In the genomic region with DNA sequence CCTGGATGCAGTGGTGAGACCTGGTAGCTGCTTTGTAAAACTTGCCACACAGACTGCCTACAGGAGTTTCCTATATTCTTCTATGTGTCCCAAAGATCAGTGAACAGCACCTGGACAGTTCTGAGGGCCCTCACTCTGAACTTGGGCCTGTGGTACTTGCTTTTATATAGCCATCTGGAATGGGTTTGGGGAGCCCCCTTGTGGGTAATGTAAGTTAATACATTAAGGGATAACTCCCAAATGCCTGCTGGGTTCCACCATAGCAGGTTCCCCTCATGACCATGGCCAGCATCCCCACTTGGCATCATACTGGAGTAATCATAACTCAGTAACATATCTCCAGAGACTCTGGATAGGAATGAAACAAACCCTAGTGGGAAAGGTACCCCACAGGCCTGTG, we compare ENCODE assay signal across 9 mouse cellular contexts. TPM values are rescaled to one million over a fixed set of nuclear protein-coding genes. Genes with fewer than 3 reads are reported as not detected.
DNase-seq lines count a peak whose midpoint lies in the region; ATAC-seq and TF ChIP-seq lines count a peak whose summit lies in the region.
"Had no signal": no experiment of that assay in that cellular context is flagged by ENCODE, and none has a peak within 500 bp of the region (broad histone marks: within the 10 kb centered on the region; RNA-seq: fewer than 3 reads in every experiment).

No protein-coding gene starts in this region.

- no peak overlapping the region for H3K4me3 ChIP-seq in limb, embryonic 11.5 days (ENCODE audit: low read depth, low read length)
- H3K4me3 ChIP-seq in limb, embryonic 10.5 days: no peak overlapping the region
- H3K4me3 ChIP-seq in small intestine, adult 2 months (ENCODE audit: low read depth, low read length): no peak overlapping the region
- H3K4me3 ChIP-seq: midbrain, embryonic 12.5 days had no signal

- H3K27me3 ChIP-seq in limb, embryonic 11.5 days (ENCODE audit: control insufficient read depth, insufficient read depth, low read length): no peaks in the 10 kb centered on the region
- no peaks in the 10 kb centered on the region for H3K27me3 ChIP-seq in limb, embryonic 10.5 days (ENCODE audit: low read depth, poor library complexity, severe bottlenecking)
- H3K27me3 ChIP-seq in small intestine, adult 2 months (ENCODE audit: control insufficient read depth, insufficient read depth, low read length): no peaks in the 10 kb centered on the region
- H3K27me3 ChIP-seq: midbrain, embryonic 12.5 days had no signal

- no peak overlapping the region for H3K4me2 ChIP-seq in limb, embryonic 11.5 days (ENCODE audit: low read depth, severe bottlenecking)
- H3K4me2 ChIP-seq: midbrain, embryonic 12.5 days had no signal

- TF ChIP-seq POLR2A in small intestine, adult 2 months (IDR thresholded peaks at IDR 0.05; ENCODE audit: low read depth, low read length): no peak

- no peaks in the 10 kb centered on the region for H3K9me3 ChIP-seq in limb, embryonic 11.5 days (ENCODE audit: control insufficient read depth, low read length)
- no peaks in the 10 kb centered on the region for H3K9me3 ChIP-seq in limb, embryonic 10.5 days (replicated peaks)
- H3K9me3 ChIP-seq: midbrain, embryonic 12.5 days had no signal

- H3K36me3 ChIP-seq in limb, embryonic 11.5 days (ENCODE audit: control insufficient read depth, insufficient read depth, low read length): peaks cover 28% of the 10 kb centered on the region
- H3K36me3 ChIP-seq in limb, embryonic 10.5 days: peaks cover 98% of the 10 kb centered on the region
- peaks cover 17% of the 10 kb centered on the region; the same call in 1 of the 2 replicates for H3K36me3 ChIP-seq in small intestine, adult 2 months (ENCODE audit: control insufficient read depth, insufficient read depth, low read length)

- DNase-seq in adrenal gland, postnatal 36 days: peak; percentile 30 to 51
- no peak for DNase-seq in adrenal gland, adult 8-10 months
- DNase-seq in limb, embryonic 11.5 days (ENCODE audit: low spot score): peak; percentile 37
- DNase-seq in limb, embryonic 10.5 days (ENCODE audit: low spot score): no peak
- DNase-seq in left cerebral cortex, postnatal 14 days (ENCODE audit: low spot score in 2 of 2): no peak
- DNase-seq in layer of hippocampus, adult 18-20 months (ENCODE audit: low spot score in 2 of 2): no peak

- no peaks in the 10 kb centered on the region for H3K4me1 ChIP-seq in limb, embryonic 11.5 days (ENCODE audit: control insufficient read depth, insufficient read depth, low read length)
- no peaks in the 10 kb centered on the region for H3K4me1 ChIP-seq in limb, embryonic 10.5 days
- no peaks in the 10 kb centered on the region for H3K4me1 ChIP-seq in small intestine, adult 2 months (ENCODE audit: control insufficient read depth, insufficient read depth, insufficient read length, low read length)

- H3K27ac ChIP-seq in limb, embryonic 11.5 days (replicated peaks; ENCODE audit: low read depth, low read length): no peak overlapping the region
- no peak overlapping the region for H3K27ac ChIP-seq in limb, embryonic 10.5 days
- H3K27ac ChIP-seq in small intestine, adult 2 months (ENCODE audit: insufficient read depth, low read depth, low read length): no peak overlapping the region
- H3K27ac ChIP-seq: midbrain, embryonic 12.5 days had no signal

- TF ChIP-seq CTCF in small intestine, adult 2 months (IDR thresholded peaks at IDR 0.05; ENCODE audit: extremely low read depth, insufficient read length, insufficient replicate concordance, low read depth, low read length): peak; percentile 28; the same call in 1 of the 2 replicates

- H3K9ac ChIP-seq in limb, embryonic 11.5 days (ENCODE audit: low read length): no peak overlapping the region
- H3K9ac ChIP-seq: midbrain, embryonic 12.5 days had no signal

- no peak for ATAC-seq in limb, embryonic 11.5 days (ENCODE audit: insufficient number of reproducible peaks, low FRiP score, low TSS enrichment, low read depth)
- peak; percentile 56 for ATAC-seq in erythroid progenitor cell, adult 5-6 weeks (replicated peaks; ENCODE audit: low FRiP score, poor library complexity, severe bottlenecking)

- intact Hi-C loops in left cerebral cortex, postnatal 14 days (cut with DNase I): loop anchor here (10.0 kb wide), 1 partner anchor 267 kb away; a partner anchor contains a TSS

RNA-seq across cellular contexts. Expression of a gene that starts 10.0 kb away (rescaled TPM):
- total RNA-seq in adrenal gland, postnatal 36 days (2021): 10 to 100 TPM; 25.9 to 28.5 TPM
- total RNA-seq in adrenal gland, adult 8-10 months (2022): 10 to 100 TPM; 28.6 to 37.7 (median 33.2) TPM
- 41.7 and 43.4 TPM in 2 replicates for polyA plus RNA-seq in limb, embryonic 11.5 days (2014; fragmentation: Nextera tagmentation; extraction: Ambion mirVana)
- 40.5 and 47.2 TPM in 2 replicates for polyA plus RNA-seq in limb, embryonic 10.5 days (2016; fragmentation: Nextera tagmentation; extraction: Ambion mirVana)
- total RNA-seq in erythroid progenitor cell, adult 5-6 weeks (2015; ENCODE audit: low replicate concordance): 44.4 and 49.4 TPM in 2 replicates
- total RNA-seq in erythroid progenitor cell, adult 5-6 weeks (2017; ENCODE audit: low replicate concordance): 28.2 and 37.7 TPM in 2 replicates
- polyA plus RNA-seq in small intestine, adult 2 months (2012; rRNA removed): 25.6 and 34.8 TPM in 2 replicates
- 10 to 100 TPM; 24.9 to 26.7 TPM for total RNA-seq in left cerebral cortex, postnatal 14 days (2021)
- 10 to 100 TPM; 22.6 to 23.4 TPM for total RNA-seq in layer of hippocampus, adult 18-20 months (2021)

RNA-seq across cellular contexts. Expression of a gene that starts 10.3 kb away (rescaled TPM):
- 1 to 10 TPM; 7.6 to 8.4 TPM for total RNA-seq in adrenal gland, postnatal 36 days (2021)
- total RNA-seq in adrenal gland, adult 8-10 months (2022): 1 to 10 TPM; 3.5 to 9.6 (median 6.7) TPM
- polyA plus RNA-seq in limb, embryonic 11.5 days (2014; fragmentation: Nextera tagmentation; extraction: Ambion mirVana): 316 and 328 TPM in 2 replicates
- 323 and 325 TPM in 2 replicates for polyA plus RNA-seq in limb, embryonic 10.5 days (2016; fragmentation: Nextera tagmentation; extraction: Ambion mirVana)
- total RNA-seq in erythroid progenitor cell, adult 5-6 weeks (2015; ENCODE audit: low replicate concordance): 544 and 682 TPM in 2 replicates
- 404 and 639 TPM in 2 replicates for total RNA-seq in erythroid progenitor cell, adult 5-6 weeks (2017; ENCODE audit: low replicate concordance)
- polyA plus RNA-seq in small intestine, adult 2 months (2012; rRNA removed): 4.0 and 7.7 TPM in 2 replicates
- 10 to 100 TPM in 1 of 2 experiments, 1 to 10 TPM in 1; 9.1 to 11.2 TPM for total RNA-seq in left cerebral cortex, postnatal 14 days (2021)
- total RNA-seq in layer of hippocampus, adult 18-20 months (2021): 1 to 10 TPM; 3.2 to 3.3 TPM

RNA-seq across cellular contexts. Expression of a gene that starts 15.8 kb away (rescaled TPM):
- 10 to 100 TPM; 44.8 to 47.8 TPM for total RNA-seq in adrenal gland, postnatal 36 days (2021)
- 10 to 100 TPM; 34.0 to 42.1 (median 38.5) TPM for total RNA-seq in adrenal gland, adult 8-10 months (2022)
- polyA plus RNA-seq in limb, embryonic 11.5 days (2014; fragmentation: Nextera tagmentation; extraction: Ambion mirVana): 336 and 338 TPM in 2 replicates
- 340 and 345 TPM in 2 replicates for polyA plus RNA-seq in limb, embryonic 10.5 days (2016; fragmentation: Nextera tagmentation; extraction: Ambion mirVana)
- 377 and 483 TPM in 2 replicates for total RNA-seq in erythroid progenitor cell, adult 5-6 weeks (2015; ENCODE audit: low replicate concordance)
- total RNA-seq in erythroid progenitor cell, adult 5-6 weeks (2017; ENCODE audit: low replicate concordance): 503 and 597 TPM in 2 replicates
- 16.7 and 25.4 TPM in 2 replicates for polyA plus RNA-seq in small intestine, adult 2 months (2012; rRNA removed)
- total RNA-seq in left cerebral cortex, postnatal 14 days (2021): 10 to 100 TPM; 23.6 to 27.7 TPM
- 10 to 100 TPM; 19.5 to 21.0 TPM for total RNA-seq in layer of hippocampus, adult 18-20 months (2021)

RNA-seq across cellular contexts. Expression of a gene that starts 38.5 kb away (rescaled TPM):
- total RNA-seq in adrenal gland, postnatal 36 days (2021): under 1 TPM; 0.30 to 0.36 TPM
- 1 to 10 TPM in 1 of 4 experiments, under 1 TPM in 3; 0.14 to 1.0 (median 0.62) TPM for total RNA-seq in adrenal gland, adult 8-10 months (2022)
- polyA plus RNA-seq in limb, embryonic 11.5 days (2014; fragmentation: Nextera tagmentation; extraction: Ambion mirVana): 0.21 and 0.45 TPM in 2 replicates
- 0.30 and 0.91 TPM in 2 replicates for polyA plus RNA-seq in limb, embryonic 10.5 days (2016; fragmentation: Nextera tagmentation; extraction: Ambion mirVana)
- total RNA-seq in erythroid progenitor cell, adult 5-6 weeks (2015; ENCODE audit: low replicate concordance): not detected in 2 replicates
- 0.77 TPM in 1 of 2 replicates, not detected in the other for total RNA-seq in erythroid progenitor cell, adult 5-6 weeks (2017; ENCODE audit: low replicate concordance)
- 0.14 and 0.27 TPM in 2 replicates for polyA plus RNA-seq in small intestine, adult 2 months (2012; rRNA removed)
- 1 to 10 TPM in 1 of 2 experiments, under 1 TPM in 1; 0.72 to 1.3 TPM for total RNA-seq in left cerebral cortex, postnatal 14 days (2021)
- under 1 TPM; 0.56 to 0.77 TPM for total RNA-seq in layer of hippocampus, adult 18-20 months (2021)

RNA-seq across cellular contexts. Expression of a gene that starts 38.8 kb away (rescaled TPM):
- 10 to 100 TPM; 27.5 to 28.3 TPM for total RNA-seq in adrenal gland, postnatal 36 days (2021)
- total RNA-seq in adrenal gland, adult 8-10 months (2022): 10 to 100 TPM; 28.1 to 40.8 (median 34.8) TPM
- polyA plus RNA-seq in limb, embryonic 11.5 days (2014; fragmentation: Nextera tagmentation; extraction: Ambion mirVana): 74.5 and 74.8 TPM in 2 replicates
- 78.8 and 81.4 TPM in 2 replicates for polyA plus RNA-seq in limb, embryonic 10.5 days (2016; fragmentation: Nextera tagmentation; extraction: Ambion mirVana)
- 8.0 and 9.7 TPM in 2 replicates for total RNA-seq in erythroid progenitor cell, adult 5-6 weeks (2015; ENCODE audit: low replicate concordance)
- 3.0 and 29.2 TPM in 2 replicates for total RNA-seq in erythroid progenitor cell, adult 5-6 weeks (2017; ENCODE audit: low replicate concordance)
- 58.1 and 60.2 TPM in 2 replicates for polyA plus RNA-seq in small intestine, adult 2 months (2012; rRNA removed)
- 10 to 100 TPM; 22.4 to 23.9 TPM for total RNA-seq in left cerebral cortex, postnatal 14 days (2021)
- total RNA-seq in layer of hippocampus, adult 18-20 months (2021): 10 to 100 TPM; 24.7 to 27.3 TPM

Comparison
In these comparisons a context has a peak if more than half of its experiments do, and no peak if none do; other contexts are left out.
1. DNase-seq: peak in adrenal gland, postnatal 36 days (2 of 2) and limb, embryonic 11.5 days (single experiment); none in adrenal gland, adult 8-10 months (single experiment), limb, embryonic 10.5 days (single experiment), left cerebral cortex, postnatal 14 days (0 of 2) and layer of hippocampus, adult 18-20 months (0 of 2).
2. RNA of a gene that starts 10.3 kb away (total RNA-seq): 404 to 682 TPM in erythroid progenitor cell, adult 5-6 weeks; 9.1 to 11.2 TPM in left cerebral cortex, postnatal 14 days, 7.6 to 8.4 TPM in adrenal gland, postnatal 36 days, 3.5 to 9.6 TPM in adrenal gland, adult 8-10 months and 3.2 to 3.3 TPM in layer of hippocampus, adult 18-20 months; every median in the first group is over 10 times any median in the second.
3. RNA of a gene that starts 15.8 kb away (total RNA-seq): 377 to 597 TPM in erythroid progenitor cell, adult 5-6 weeks; 44.8 to 47.8 TPM in adrenal gland, postnatal 36 days, 34.0 to 42.1 TPM in adrenal gland, adult 8-10 months, 23.6 to 27.7 TPM in left cerebral cortex, postnatal 14 days and 19.5 to 21.0 TPM in layer of hippocampus, adult 18-20 months; every median in the first group is over 4 times any median in the second.